Mouse (Mus musculus) B cell, adult 2 months (primary cell): ENCODE data around the gene Syt14.
A peak's percentile ranks its signal among the peaks of the same experiment; 100 is the strongest.

Source experiments
- DNase-seq, 2 experiments: peaks; one replicate each; pipeline ENCODE4 v3.0.0; 2022

Gene Syt14

DNA sequence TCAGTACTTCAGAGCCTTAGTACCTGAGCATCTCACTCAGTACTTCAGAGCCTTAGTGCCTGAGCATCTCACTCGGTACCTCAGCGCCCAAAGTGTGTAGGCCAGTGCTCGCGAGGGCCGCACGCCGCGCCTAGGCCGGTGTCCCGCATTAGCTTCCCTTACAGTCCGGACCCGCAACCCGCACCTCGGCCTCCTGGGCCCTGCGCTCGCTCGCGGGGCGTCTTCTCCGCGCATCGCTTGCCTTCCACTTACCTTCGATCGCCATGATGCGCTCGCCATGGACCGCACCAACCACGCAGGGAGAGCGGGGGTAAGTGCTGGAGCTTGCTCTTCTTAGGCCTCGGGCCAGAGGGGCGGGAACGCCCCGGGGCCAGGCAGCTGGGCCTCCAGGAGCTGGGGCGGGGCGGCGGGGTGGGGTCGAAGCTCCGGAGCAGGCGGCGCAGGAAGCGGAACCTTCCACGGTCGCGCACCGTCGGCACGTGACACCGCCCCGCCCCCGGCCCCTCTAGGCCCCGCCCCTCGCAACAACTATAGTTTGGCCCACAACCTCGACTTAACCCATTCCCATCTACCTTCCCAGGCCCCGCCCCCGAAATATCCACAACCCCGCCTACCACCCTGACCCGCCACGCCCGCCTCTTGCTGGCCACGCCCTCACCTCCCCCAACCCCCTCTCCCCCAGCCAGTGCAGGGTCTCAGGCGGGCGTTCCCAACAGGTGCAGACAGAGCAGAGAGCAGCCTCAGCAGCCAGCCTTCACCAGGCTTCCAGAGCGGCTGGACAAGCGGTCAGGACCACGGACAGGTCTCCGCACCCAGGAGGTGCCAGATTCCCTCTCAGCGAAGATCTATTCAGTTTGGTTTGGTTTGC lies at the start of gene Syt14:
Gene Syt14, minus strand, starts transcription at position 405 of the 868 bp plus-strand sequence.
- DNase-seq = peak; percentile 42 to 43

DNA sequence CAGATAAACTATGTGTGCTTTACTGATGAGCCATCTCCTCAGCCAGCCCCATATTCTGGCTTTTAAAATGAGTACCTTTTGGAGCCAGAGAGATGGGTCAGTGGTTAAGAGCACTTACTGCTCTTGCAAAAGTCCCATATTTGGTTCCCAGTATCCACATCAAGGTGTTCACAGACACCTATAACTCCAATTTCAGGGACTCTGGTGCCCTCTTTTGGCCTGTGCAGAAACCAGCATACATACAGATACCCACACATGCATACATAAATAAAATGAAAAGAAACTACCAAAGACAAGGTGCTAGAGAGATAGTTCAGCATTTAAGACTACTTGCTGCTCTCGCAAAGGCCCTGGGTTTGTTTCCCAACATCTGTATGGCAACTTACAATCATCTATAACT lies 48.4 kb upstream of the Syt14 start:
- no peak for DNase-seq

DNA sequence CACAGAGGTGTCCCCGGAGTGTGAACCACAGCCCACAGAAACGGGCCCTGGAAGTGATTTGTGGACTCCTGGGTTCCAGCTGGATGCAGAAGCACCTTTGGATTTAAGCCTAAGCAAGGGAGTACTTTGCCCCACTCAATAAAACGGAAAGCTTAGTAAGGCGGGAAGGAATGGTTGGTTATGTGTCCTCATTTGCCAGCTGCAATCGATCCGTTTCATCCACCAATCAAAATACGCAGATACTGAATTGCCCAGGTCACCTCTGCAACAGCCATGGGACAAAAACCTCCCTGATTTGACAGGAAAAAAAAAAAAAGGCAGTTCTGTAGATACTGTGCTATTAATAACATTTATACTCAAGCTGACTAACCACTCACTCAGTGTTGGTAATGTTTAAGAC lies 47.5 kb upstream of the Syt14 start:
- DNase-seq = no peak

DNA sequence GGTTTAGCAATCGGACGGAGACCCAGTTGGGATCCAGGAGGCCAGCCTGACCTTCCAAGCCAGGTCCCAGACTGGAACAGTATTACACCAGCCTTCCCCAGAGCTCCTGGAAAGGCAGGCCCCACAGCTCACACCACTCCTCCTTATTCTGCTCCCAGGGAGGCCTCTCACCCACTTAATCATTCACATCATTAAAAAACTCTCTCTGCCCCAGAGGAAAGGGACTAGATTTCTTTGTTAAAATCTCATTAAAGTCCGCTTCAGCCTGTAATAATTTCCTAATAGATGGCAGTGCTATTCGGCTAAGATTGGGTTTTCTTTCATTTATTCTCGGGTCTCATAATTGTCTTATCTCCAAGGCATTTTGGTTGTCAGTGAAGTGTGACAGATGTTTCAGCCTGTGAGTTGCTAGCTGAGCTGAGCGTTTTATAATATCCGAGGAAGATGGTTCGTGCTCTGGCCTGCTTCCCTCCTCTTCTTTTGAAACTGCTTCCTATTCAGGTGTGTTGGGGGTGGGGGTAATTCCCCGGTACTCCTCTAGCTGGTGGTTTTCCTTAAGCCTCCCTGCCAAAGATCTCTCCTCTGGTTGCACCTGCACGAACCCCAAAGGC lies 46.8 kb upstream of the Syt14 start:
- no peak for DNase-seq

DNA sequence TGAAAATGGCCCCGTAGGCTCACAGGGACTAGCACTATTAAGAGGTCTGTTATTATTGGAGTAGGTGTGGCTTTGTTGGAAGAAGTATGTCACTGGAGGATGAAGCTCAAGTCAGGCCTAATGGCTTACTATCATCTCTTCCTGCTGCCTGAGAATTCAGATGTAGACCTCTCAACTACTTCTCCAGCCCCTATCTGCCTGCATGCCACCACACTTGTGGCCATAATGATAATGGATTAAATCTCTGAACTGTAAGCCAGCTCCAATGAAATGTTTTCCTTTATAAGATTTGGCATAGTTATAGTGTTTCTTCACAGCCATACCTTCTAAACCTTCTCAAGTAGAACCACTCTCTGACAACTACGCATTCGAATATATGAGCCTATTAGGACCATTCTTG lies 27.0 kb upstream of the Syt14 start:
- no peak for DNase-seq

DNA sequence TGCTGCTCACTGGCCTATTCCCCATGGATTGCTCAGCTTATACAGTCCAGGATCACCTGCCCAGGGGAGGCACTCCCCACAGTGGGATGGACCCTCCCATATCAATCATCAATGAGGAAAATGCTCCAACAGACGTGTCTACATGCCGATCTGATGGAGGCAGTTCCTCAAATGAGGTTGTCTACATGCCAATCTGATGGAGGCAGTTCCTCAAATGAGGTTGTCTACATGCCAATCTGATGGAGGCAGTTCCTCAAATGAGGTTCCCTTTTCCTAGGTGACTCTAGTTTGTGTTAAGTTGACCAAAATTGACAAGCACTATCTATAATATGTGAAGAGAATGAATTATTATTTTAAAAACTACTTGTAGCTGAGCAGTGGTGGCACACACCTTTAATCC lies 24.6 kb upstream of the Syt14 start:
- DNase-seq = peak; percentile 2 to 4

DNA sequence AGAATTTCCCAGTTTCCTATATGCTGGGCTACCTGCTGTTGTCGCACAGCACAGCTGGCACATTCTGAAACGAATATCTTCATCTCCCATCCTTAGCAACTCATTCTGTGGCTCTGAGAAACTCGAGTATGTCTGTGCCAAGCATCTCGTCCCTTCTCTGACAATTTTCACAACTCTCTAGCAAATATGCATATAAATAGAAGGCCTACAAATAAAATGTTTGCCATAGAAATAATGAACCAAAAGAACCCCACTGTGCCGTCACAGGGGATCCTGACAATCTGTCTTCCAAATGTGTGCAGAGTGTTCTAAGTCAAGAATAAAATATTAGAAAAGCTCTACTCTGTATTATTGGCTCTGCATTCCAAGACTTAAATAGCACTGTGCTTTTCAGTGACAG lies 24.0 kb upstream of the Syt14 start:
- DNase-seq = no peak

DNA sequence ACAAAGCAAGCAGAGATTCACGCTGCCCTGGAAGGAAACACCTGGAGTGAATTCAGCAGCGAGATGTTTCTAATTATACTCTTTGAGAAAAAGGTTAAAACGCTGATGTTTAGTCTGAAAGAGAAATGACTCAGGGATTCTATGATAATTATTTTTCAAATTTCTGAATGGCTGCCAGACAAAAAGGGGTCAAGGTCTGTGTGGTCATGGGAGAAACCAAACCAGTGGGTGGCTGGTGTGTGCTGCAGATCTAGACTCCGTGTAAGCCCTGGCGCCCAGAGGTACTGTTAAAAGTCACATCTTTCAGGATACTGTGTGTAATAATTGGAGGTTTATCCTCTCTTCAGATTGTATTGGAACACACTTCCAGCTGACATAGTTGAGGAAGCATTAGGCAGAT lies 18.8 kb upstream of the Syt14 start:
- no peak for DNase-seq

DNA sequence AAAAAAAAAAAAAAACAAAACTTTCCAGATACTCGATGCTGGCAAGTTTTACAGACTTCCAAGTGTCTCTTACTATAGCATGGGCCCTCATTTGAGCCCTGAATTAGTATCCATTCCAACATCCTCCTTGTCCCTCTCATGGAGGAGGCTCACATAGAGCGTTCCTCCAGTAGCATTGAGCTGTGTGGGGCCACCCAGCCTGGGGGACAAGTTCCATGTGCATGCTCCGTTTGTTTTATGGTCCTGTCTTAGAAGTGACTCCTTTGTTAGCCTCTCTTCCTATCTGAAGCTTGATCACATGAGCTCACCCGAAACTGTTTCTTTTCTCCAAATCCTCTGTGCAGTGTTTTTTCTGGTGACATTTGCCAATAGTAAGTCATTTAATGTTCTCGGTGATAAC lies 17.5 kb upstream of the Syt14 start:
- DNase-seq = no peak

DNA sequence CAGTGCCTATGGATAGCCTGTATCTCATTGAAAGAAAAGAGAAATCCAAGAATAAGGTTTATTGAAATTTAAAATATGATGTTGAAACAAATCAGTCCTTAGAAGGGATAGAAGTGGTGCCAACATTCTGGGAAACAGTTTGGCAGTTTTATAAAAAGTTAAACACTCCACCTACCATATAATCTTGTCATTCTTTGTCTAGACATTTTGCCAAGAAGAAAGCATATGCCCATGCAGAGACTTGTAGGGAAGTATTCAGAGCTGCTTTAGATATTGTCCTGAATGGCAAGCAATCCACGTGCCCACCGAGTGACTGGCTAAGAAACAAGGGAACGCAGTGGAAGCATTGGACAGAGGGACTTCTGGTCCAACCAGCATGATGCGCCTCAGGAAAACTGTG lies 12.0 kb upstream of the Syt14 start:
- no peak for DNase-seq

DNA sequence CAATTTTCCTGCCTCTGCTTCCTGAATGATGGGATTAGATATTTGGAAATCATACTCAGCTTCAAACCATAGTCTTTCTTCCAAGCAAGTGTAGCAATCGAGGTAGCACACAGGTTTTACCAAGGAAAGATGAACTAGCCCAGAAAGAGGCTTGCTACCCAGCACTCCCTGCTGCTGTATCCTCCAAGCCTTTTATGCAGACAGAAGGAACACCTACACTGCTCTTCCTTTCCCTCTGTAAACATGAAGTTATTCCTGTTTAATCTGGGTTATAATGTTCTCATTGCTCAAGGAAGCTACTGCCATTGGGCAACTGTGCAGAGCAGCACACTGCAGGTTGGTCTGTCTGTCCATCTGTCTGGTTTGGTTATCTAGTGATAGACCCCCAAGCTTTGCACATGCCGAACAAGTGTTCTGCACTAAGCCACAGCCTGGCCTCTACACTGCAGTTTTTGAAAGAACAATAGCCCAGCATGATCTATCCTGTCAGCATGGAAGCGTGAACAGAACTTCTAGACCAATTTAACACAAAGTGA lies 7.3 kb upstream of the Syt14 start:
- DNase-seq = no peak

DNA sequence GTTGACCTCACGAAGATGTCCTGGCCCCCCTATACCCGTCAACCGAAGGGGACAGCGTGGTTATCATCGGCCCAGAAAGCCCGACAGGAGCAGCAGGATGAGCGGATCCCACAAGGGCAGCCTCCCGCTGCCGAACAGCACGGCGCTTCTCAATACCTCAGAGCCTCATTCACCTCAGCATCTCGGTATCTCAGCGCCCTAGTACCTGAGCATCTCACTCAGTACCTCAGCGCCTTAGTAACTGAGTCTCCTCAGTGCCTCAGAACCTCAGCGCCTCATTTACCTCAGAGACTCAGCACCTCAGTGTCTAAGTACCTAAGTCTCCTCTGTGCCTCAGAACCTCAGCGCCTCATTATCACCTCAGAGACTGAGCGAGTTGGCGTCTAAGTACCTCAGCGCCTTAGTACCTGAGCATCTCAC lies 614 bp downstream of the Syt14 start:
- no peak for DNase-seq

DNA sequence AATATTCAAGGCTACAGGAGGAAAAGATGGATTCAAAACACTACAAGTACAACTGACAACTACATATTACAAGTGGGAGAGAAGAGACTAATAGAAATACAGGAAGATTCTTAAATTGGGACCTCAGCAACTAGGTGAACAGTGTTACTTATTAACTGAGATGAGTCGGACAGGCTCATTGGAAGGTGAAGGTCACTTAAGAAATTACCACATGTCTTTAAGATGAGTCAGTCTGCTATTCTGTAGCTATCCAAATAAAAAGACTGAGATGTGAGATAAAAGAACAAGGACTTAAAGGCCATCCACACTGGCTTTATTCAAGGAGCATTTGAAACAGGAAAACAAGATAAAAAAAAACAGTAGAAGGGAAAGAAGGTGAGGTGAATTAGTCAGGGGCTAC lies 11.3 kb downstream of the Syt14 start:
- no peak for DNase-seq

DNA sequence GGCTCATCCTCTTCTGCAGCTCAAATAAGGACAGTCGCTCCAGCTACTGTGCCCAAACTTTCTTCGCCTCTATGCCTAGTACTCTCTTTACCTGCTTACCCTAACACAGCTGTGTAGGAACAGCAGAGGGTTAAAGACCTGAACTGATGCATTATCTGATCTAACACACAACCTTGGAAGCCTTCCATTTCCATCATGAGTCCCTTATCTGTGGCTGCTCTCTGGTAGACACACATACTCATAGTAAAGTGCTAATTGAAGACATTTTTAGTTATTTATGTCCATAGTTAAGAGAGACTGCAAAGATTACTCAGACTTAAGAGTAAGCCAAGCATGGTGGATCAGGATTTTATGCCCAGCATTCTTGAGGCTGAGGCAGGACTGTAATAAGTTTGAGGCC lies 23.2 kb downstream of the Syt14 start:
- no peak for DNase-seq

DNA sequence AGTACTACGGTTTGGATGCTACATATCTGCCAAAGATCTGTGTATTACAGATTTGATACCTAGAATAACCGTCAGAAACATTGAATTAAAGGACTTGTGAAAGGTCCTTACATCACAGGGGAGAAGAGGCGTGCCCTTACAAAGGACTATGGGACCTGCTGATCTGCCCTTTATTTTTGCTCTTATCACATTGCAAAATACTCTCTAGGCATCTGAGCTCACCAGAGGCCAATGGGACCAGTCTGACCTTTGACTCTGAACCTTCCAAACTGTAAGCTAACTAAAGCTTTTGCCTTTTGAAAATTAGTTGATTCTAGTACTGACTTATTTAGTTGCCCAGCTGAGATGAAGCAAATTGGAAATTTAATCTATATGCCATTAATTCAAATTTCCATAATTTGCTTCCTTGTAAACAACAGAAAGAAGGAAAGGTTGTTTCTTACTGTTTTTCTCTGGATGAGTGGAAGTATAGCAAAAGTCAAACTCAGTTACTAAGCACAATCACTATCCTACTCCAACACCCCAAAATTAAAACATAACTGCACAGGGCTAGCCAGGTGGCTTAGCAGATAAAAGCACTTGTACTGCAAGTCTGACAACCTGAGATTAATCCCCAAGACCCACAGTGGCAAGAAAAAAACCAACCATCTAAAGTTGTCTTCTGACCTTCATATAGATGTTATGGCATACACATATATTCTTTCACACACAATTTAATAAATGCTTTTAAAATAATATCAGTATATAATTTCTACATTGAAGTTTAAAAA lies 24.4 kb downstream of the Syt14 start:
- DNase-seq = no peak

DNA sequence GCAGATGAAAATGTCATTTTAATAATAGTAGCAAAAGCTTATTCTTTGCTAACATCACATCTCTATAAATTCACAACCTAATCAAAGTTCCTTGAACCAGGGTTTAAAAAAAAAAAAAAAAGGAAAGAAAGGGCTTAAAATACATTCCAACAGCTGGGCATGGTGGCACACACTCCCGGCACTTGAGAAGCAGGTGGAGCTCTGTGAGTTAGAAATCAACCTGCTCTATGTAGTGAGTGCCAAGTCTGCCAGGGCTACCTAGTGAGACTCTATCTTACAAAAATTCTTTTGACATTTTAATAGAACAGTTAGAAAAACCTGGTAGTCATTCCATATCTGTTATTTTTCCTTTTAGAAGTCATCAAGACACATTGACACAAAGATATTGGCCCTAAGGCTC lies 31.0 kb downstream of the Syt14 start:
- no peak for DNase-seq

DNA sequence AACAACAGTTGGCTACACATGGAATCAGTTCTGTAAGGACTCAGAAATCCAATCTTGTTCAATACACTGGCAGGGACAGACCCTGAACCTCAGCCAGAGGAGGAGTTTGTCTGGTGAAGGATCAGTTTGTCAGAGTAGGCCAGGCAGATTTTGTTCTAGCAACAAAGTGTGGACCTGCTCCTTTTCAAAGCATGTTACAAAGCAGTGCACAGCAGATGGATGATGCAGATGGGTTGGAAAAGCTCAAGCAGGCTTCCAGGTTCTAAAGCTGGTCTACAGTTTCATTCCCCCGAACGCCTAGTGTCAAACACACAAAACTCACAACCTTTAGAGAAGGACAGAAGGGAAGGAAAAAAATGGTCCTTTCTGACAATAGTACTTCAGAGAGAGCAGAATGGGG lies 31.6 kb downstream of the Syt14 start:
- no peak for DNase-seq

DNA sequence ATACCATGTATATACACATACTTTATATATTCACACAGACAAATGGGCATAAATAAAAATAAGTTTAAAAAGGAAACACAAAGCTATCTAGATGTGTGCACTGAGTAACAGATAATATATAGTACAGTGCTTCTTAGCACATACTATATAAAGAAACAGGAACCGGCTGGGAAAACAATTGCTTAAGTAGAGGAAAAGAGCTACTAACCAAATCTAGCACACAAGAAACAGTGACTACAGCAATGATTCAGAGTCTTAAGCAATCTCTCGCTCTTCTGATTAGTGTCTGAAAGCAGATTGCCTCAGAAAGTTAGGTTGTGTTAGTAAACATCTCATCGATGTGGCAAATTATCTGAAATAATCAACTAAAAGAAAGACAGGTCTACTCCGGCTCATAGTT lies 33.3 kb downstream of the Syt14 start:
- no peak for DNase-seq

DNA sequence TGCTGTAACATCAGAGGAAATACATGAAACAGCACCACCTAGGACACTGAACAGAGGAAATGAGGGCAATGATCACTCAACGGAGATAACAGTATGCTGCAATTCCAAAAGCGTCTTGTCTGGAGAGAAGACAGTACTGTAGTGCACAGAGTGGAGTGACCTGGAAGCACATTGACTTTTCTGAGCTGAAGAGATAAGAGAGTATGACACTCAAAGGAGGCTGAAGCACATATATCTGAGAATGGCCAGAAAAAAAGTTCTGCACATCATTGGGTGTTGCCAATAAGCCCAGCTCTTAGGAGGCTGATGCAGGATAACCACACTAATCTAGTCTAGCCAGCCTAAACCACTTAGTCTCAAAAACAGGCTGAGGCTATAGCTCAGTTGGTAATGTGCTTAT lies 34.0 kb downstream of the Syt14 start:
- DNase-seq = no peak

DNA sequence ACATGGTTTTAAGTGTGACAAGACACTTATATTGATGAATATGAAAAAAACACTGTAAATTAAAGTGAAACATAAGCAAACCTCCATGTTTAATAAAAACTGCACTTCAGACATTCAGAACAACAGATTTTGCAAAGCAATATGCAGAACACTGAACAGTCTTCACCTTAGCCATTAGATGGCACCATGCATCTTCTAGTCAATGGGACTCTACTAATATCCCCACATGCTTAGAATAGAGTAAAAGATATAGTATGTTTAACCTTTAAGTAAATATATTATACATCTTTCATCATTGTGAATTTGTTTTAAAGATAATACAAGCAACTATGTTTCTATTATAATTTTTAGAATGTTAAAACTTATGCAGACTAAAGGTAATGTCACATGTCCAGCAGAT lies 34.7 kb downstream of the Syt14 start:
- DNase-seq = no peak

DNA sequence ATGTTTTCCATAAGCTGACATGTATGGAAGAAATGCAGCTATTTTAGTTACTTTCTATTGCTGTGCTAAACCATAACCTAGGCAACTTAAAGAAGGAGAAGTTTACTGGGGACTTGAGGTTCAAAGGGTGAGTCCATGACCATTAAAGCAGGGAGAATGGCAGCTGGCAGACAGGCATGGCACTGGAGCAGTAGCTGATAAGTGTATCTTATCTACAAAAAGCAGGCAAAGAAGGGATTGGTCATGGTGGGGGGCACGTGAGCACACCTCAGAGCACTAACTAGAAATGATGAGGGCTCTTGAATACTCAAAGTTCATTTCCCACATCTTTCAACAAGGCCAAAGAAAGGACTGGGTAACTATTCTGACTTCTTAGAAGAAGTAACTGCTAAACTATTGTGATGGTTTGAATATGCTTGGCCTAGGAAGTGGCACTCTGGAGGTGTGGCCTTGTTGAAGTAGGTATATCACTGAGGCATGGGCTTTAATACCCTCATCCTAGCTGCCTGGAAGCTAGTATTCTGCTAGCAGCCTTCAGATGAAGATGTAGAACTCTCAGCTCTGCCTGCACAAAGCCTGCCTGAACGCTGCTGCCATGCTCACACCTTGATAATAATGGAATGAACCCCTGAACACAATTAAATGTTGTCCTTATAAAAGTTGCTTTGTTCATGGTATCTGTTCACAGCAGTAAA lies 41.2 kb downstream of the Syt14 start:
- no peak for DNase-seq

DNA sequence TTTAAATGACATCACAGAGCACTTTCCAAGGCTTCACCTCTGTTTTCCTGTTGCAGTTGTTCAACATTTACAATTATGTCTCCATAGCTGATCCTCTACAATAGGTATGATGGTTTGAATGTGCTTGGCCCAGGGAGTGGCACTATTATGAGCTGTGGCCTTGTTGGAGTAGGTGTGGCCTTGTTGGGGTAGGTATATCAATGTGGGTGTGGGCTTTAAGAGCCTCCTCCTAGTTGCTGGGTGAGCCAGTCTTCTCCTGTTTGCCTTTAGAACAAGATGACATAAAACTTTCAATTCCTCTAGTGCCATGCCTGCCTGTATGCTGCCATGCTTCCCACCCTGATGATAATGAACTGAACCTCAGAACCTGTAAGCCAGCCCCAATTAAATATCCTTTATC lies 42.1 kb downstream of the Syt14 start:
- no peak for DNase-seq

DNA sequence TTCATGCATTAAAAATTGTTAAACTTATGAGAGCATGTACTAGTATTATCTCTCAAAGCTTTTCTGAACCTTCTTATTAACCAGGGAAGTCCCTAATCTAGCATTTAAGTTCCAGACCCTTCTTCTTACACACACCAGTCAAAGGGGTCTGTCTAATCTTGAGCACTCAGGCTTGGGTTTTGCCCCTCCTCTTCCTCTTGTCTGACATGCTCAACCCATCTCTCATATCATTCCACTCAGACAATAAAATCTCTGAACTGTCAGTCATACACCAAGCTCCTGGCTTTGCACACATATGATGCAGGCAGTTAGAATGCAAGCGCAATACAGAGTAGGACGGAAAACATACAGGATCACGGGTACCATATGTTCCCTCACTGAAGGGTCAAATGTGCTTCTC lies 48.4 kb downstream of the Syt14 start:
- no peak for DNase-seq
